Mouse (Mus musculus) kidney, postnatal 0 days (tissue): Measurements from ENCODE around the gene Mfsd11. TPM values are rescaled to one million over a fixed set of nuclear protein-coding genes. Genes with fewer than 3 reads are reported as not detected.

ENCODE experiments used
- ATAC-seq: fragments of 200-750 bp; cut with Nextera tagmentation; replicated peaks from 2 replicates; pipeline ENCODE4 v1.8.0; 2017; ENCODE audit warnings: low read depth, moderate number of reproducible peaks, moderate TSS enrichment, moderate library complexity; ENCODE audit not compliant: low FRiP score
- DNase-seq: peaks from one replicate; pipeline ENCODE4 v3.0.0-alpha.2; 2016; ENCODE audit warnings: low spot score
- H3K27ac ChIP-seq: fragments of 300-500 bp; sonication (generic); 2 replicates; pipeline ENCODE4 v1.5.1; 2014; ENCODE audit warnings: mild to moderate bottlenecking
- H3K27me3 ChIP-seq: fragments of 300-500 bp; sonication (generic); 2 replicates; pipeline ENCODE4 v1.6.1; 2014; ENCODE audit warnings: low read length, mixed read lengths; ENCODE audit not compliant: insufficient read depth
- H3K36me3 ChIP-seq: fragments of 300-500 bp; sonication (generic); 2 replicates; pipeline ENCODE4 v1.6.1; 2014; ENCODE audit warnings: low read length, mixed read lengths; ENCODE audit not compliant: insufficient read depth
- H3K4me1 ChIP-seq: fragments of 300-500 bp; sonication (generic); replicated peaks from 2 replicates; pipeline ENCODE4 v1.6.1; 2014; ENCODE audit warnings: antibody characterized with exemption, low read length, mixed read lengths; ENCODE audit not compliant: insufficient read depth
- H3K4me2 ChIP-seq: fragments of 300-500 bp; sonication (generic); 2 replicates; pipeline ENCODE4 v1.6.1; 2014; ENCODE audit warnings: mild to moderate bottlenecking, low read length, moderate library complexity, mixed read lengths
- H3K4me3 ChIP-seq: fragments of 300-500 bp; sonication (generic); replicated peaks from 2 replicates; pipeline ENCODE4 v1.5.1; 2014; ENCODE audit warnings: low read depth, low read length
- H3K9ac ChIP-seq: fragments of 300-500 bp; sonication (generic); 2 replicates; pipeline ENCODE4 v1.6.1; 2014; ENCODE audit warnings: low read depth, low read length
- H3K9me3 ChIP-seq: fragments of 300-500 bp; sonication (generic); replicated peaks from 2 replicates; pipeline ENCODE4 v1.6.1; 2016; ENCODE audit warnings: low read length, inconsistent platforms, mixed read lengths
- CTCF ChIP-seq: IDR thresholded peaks from 2 replicates; pipeline ENCODE4 v1.5.1; 2016; ENCODE audit warnings: antibody characterized with exemption, low read depth, mild to moderate bottlenecking, moderate library complexity
- WGBS: fragments of 180-500 bp; shearing (Covaris S2); extraction: QIAGEN DNeasy Blood & Tissue Kit; methylation state at CpG from one replicate; pipeline ENCODE4 v1.1.7; 2014; 5-methylcytosine and 5-hydroxymethylcytosine counted together
- polyA plus RNA-seq: library from polyadenylated mRNA; unstranded; fragments of >200 nt; fragmentation: Nextera tagmentation; extraction: Ambion mirVana; gene quantifications from 2 replicates; pipeline ENCODE4 v1.2.1, GENCODE M21; 2015

The Mfsd11 gene
- polyA plus RNA-seq, 1 experiment from 2014 or later: 48.4 TPM

- Histone ChIP-seq H3K9ac (no peak overlapping the region), H3K4me3 (no peak overlapping the region), H3K27me3 (no peaks in the 10 kb centered on the region), H3K9me3 (no peaks in the 10 kb centered on the region), H3K27ac (peak overlapping the region; percentile 43; the same call in 1 of the 2 replicates), H3K4me2 (no peak overlapping the region), H3K36me3 (0 out of 2 replicates have a peak, but pooled peaks cover 2% of the 10 kb centered on the region), H3K4me1 (peaks cover 14% of the 10 kb centered on the region)
- WGBS: 27% methylated on average over 7 of the region's 7 CpGs
- ATAC-seq (peak; percentile 30; the same call in 1 of the 2 replicates), DNase-seq (peak; percentile 91)
- peak; percentile 96 for TF ChIP-seq CTCF
Measured at GRCm38 (mm10) chr11:116807938-116808606, 44.2 kb upstream of the Mfsd11 start.

DNA sequence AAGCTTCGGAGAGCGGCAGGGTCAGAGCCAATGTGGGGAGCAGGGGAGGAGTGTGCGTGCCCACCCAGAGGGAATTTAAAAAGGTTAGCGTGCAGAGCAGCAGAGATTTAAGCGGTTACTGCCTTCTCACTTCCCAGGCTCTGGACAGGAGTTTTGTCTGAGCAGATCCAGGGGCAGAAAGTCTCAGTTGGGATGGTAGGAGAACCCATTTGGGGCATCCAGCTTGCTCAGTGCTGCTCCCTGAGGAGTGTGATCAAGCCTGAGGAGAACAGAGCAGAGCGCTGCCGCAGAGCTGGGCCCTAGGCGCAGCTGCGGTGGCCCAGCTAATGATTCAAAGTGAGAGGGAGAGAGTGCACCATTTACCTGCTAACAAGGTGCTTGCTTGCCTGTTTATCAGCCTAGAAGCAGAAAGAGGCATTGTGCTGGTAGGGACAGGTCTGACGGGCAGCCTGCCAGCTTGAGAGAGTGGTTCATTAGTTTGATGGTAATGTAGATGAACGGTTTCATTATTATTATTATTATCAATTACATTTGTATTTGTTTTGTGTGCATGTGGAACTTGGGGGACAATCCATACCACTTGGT, 43.3 kb upstream of the Mfsd11 start:
- H3K27me3 ChIP-seq: no peaks in the 10 kb centered on the region
- ATAC-seq (no peak), DNase-seq (no peak)
- H3K9me3 ChIP-seq: no peaks in the 10 kb centered on the region
- TF ChIP-seq CTCF: no peak
- no peak overlapping the region for H3K4me3 ChIP-seq
- H3K4me1 ChIP-seq: peaks cover 23% of the 10 kb centered on the region
- no peak overlapping the region for H3K27ac ChIP-seq
- H3K36me3 ChIP-seq: 0 out of 2 replicates have a peak, but pooled peaks cover 2% of the 10 kb centered on the region
- H3K4me2 ChIP-seq: no peak overlapping the region
- WGBS: 82% methylated on average over 11 of the region's 11 CpGs
- no peak overlapping the region for H3K9ac ChIP-seq

DNA sequence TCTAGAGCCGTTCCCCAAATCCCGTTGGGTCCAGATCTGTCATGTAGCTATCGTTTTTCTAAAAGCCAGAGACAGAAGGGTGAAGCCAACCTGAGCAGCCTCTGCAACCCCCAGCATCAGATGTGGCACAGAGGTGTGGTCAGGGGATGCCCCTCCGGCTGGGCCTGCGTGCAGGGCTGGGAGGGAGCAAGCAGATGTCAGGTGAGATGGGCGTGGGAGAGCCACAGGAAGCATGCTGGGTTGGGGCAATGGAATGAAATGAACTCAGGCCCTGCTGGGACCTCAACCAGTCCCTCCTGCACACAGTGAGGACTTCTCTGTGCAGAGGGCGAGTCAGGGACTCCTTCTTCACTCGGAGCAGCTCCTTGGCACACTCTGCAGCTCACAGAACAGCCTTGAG, 42.7 kb upstream of the Mfsd11 start:
- 81% methylated on average over 8 of the region's 8 CpGs for WGBS
- H3K9ac ChIP-seq: no peak overlapping the region
- ATAC-seq (no peak), DNase-seq (no peak)
- H3K9me3 ChIP-seq: no peaks in the 10 kb centered on the region
- no peak overlapping the region for H3K27ac ChIP-seq
- H3K4me2 ChIP-seq: no peak overlapping the region
- no peak for TF ChIP-seq CTCF
- 0 out of 2 replicates have a peak, but pooled peaks cover 2% of the 10 kb centered on the region for H3K36me3 ChIP-seq
- H3K4me3 ChIP-seq: no peak overlapping the region
- H3K4me1 ChIP-seq: peaks cover 29% of the 10 kb centered on the region
- H3K27me3 ChIP-seq: no peaks in the 10 kb centered on the region

- no peak overlapping the region for H3K4me2 ChIP-seq
- no peak overlapping the region for H3K27ac ChIP-seq
- peaks cover 34% of the 10 kb centered on the region for H3K4me1 ChIP-seq
- no peaks in the 10 kb centered on the region for H3K9me3 ChIP-seq
- ATAC-seq: no peak
- TF ChIP-seq CTCF: no peak
- H3K4me3 ChIP-seq: no peak overlapping the region
- no peaks in the 10 kb centered on the region for H3K27me3 ChIP-seq
- DNase-seq: no peak
- WGBS: 81% methylated on average over 11 of the region's 11 CpGs
- H3K9ac ChIP-seq: no peak overlapping the region
- 0 out of 2 replicates have a peak, but pooled peaks cover 2% of the 10 kb centered on the region for H3K36me3 ChIP-seq
Measured at GRCm38 (mm10) chr11:116810528-116810927, 41.7 kb upstream of the Mfsd11 start.

DNA sequence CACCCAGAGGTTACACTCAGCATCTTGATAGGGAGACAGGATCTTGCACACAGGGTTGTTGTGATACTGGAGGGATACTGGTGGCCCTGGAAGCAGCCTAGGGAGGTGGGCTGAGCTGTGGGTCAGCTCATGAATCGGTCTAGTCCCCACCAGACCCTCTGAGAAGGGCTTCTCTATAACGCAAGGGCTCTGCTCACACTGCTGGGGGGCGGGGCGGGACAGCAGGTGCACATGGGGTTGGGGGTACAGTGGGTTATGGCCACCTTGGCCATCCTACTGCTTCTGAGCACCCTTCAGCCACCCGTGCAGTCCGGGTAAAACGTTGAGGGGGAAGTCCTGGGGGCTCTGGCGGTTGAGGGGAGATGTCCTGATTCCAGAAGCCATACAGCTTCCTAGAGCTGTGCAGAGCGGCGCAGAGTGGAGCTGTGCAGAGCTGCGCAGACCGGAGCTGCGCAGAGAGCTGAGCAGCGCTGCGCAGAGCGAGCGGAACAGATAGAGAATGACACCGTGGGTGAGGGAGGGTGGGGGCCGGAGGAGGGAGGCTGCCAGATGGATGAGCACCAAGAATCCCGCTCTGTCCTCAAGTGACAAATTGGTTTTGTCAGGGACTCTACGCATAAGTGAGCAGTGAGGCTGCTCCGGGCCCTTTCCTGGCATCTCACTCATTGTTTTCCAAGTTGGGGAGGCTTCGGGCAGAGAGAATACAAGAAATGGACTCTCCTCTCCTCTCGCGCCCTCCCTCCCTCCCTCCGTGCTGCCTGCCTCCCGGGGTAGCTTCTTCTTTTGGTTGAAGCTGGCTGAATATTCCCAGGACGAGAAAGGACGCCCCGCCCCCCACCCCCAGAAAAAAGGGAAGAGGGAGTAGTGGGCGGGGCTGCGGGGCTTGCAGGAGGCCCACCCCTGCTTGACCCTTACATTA, 41.0 kb upstream of the Mfsd11 start:
- Histone ChIP-seq H3K4me2 (peak overlapping the region; percentile 62), H3K27ac (peak overlapping the region; percentile 74), H3K9ac (no peak overlapping the region), H3K4me1 (peaks cover 34% of the 10 kb centered on the region), H3K9me3 (no peaks in the 10 kb centered on the region), H3K36me3 (0 out of 2 replicates have a peak, but pooled peaks cover 2% of the 10 kb centered on the region), H3K27me3 (no peaks in the 10 kb centered on the region), H3K4me3 (peak overlapping the region; percentile 27)
- ATAC-seq (peak; percentile 77), DNase-seq (peak; percentile 91)
- WGBS: 12% methylated on average over 30 of the region's 32 CpGs
- TF ChIP-seq CTCF: no peak
